Comparison of ENCODE assay signal across 18 mouse cellular contexts in genomic region chr5:136552832-136553231, GRCm38 (mm10).
"Had no signal": no experiment of that assay in that cellular context is flagged by ENCODE, and none has a peak within 500 bp of the region (broad histone marks: within the 10 kb centered on the region; RNA-seq: fewer than 3 reads in every experiment).

No protein-coding gene starts in this region.

- H3K4me3 ChIP-seq: layer of hippocampus, adult 2 months; liver, embryonic 13.5 days; midbrain, embryonic 10.5 days; midbrain, embryonic 15.5 days; myocyte; neural tube, embryonic 13.5 days had no signal

- DNase-seq: kidney, adult 2 months; kidney, postnatal 25 days; layer of hippocampus, adult 9-11 months; liver, embryonic 13.5 days; lung, embryonic 14.5 days; lung, postnatal 10 days; lung, postnatal 36 days; retina, postnatal 1 day; right cerebral cortex, postnatal 25 days; spleen, adult 18-20 months; thymus, adult 18-20 months; thymus, postnatal 4 days had no signal

- H3K27me3 ChIP-seq: liver, embryonic 13.5 days; midbrain, embryonic 15.5 days; neural tube, embryonic 13.5 days had no signal

- H3K36me3 ChIP-seq: liver, embryonic 13.5 days; midbrain, embryonic 15.5 days; neural tube, embryonic 13.5 days had no signal

- ATAC-seq: intestine, postnatal 0 days; midbrain, embryonic 15.5 days had no signal

- H3K9me3 ChIP-seq: liver, embryonic 13.5 days; midbrain, embryonic 10.5 days; midbrain, embryonic 15.5 days; neural tube, embryonic 13.5 days had no signal
